8 mouse cellular contexts compared by ENCODE assay signal in genomic region chr1:139421875-139422791, GRCm38 (mm10). TPM values are rescaled to one million over a fixed set of nuclear protein-coding genes. Genes with fewer than 3 reads are reported as not detected.
DNase-seq lines count a peak whose midpoint lies in the region; ATAC-seq lines count a peak whose summit lies in the region.

Gene Zbtb41, plus strand, starts transcription at chr1:139422288.

- DNase-seq in R1 (ENCODE audit: low read depth, low spot score): peak; percentile 87
- peak; percentile 93 for DNase-seq in cerebellum, postnatal 25 days
- DNase-seq in frontal cortex, postnatal 36 days (ENCODE audit: low spot score in 2 of 2): peak; percentile 90
- DNase-seq in left cerebral cortex, adult 11 months (ENCODE audit: low spot score): peak; percentile 83
- DNase-seq in lung, postnatal 4 days: peak; percentile 92 to 95
- peak; percentile 87 for DNase-seq in retina, postnatal 7 days (ENCODE audit: low read depth, low spot score)
- DNase-seq in urinary bladder, adult 2 months (ENCODE audit: low spot score): peak; percentile 87

- H3K27me3 ChIP-seq in hindbrain, embryonic 15.5 days: no peaks in the 10 kb centered on the region

- H3K4me2 ChIP-seq in hindbrain, embryonic 15.5 days: peak within 1 kb of the TSS; percentile 69

- peak within 1 kb of the TSS; percentile 89 for H3K27ac ChIP-seq in hindbrain, embryonic 15.5 days (replicated peaks)

- H3K36me3 ChIP-seq in hindbrain, embryonic 15.5 days: no peaks in the 10 kb centered on the region

- under 1% methylated on average over 71 of the region's 88 CpGs for WGBS in hindbrain, embryonic 15.5 days

- ATAC-seq in hindbrain, embryonic 15.5 days (ENCODE audit: low FRiP score, low read depth): peak; percentile 97

- peaks cover 43% of the 10 kb centered on the region for H3K4me1 ChIP-seq in hindbrain, embryonic 15.5 days (replicated peaks)

- H3K4me3 ChIP-seq in hindbrain, embryonic 15.5 days: peak within 1 kb of the TSS; percentile 70

- peak within 1 kb of the TSS; percentile 93 for H3K9ac ChIP-seq in hindbrain, embryonic 15.5 days

- H3K9me3 ChIP-seq in hindbrain, embryonic 15.5 days: no peaks in the 10 kb centered on the region

RNA-seq across cellular contexts. Expression of gene Zbtb41, which starts in this region (rescaled TPM):
- 13.6 and 15.1 TPM in 2 replicates for polyA plus RNA-seq in hindbrain, embryonic 15.5 days (2015; fragmentation: Nextera tagmentation; extraction: Ambion mirVana)
- 6.5 and 7.5 TPM in 2 replicates for polyA plus RNA-seq in urinary bladder, adult 2 months (2012; rRNA removed)

Comparison
In these comparisons a context has a peak if more than half of its experiments do, and no peak if none do; other contexts are left out.
1. Peak in every context shown above with its lines: DNase-seq, ATAC-seq, H3K4me3 ChIP-seq and H3K27ac ChIP-seq.